Mouse (Mus musculus) liver, embryonic 14.5 days (tissue): Measurements from ENCODE around the gene Meox1. TPM values are rescaled to one million over a fixed set of nuclear protein-coding genes. Genes with fewer than 3 reads are reported as not detected.

ENCODE experiments used
- ATAC-seq: fragments of 200-750 bp; cut with Nextera tagmentation; 2 replicates; pipeline ENCODE4 v1.8.0; 2017; ENCODE audit warnings: moderate number of reproducible peaks, mild to moderate bottlenecking, moderate library complexity; ENCODE audit not compliant: insufficient read depth
- DNase-seq, 3 experiments: peaks; one replicate each; pipeline ENCODE4 v3.0.0-alpha.2; 2012 to 2013; ENCODE audit warnings: low read depth in 3 of 3, low spot score in 3 of 3
- H3K27ac ChIP-seq: fragments of 300-500 bp; sonication (generic); 2 replicates; pipeline ENCODE4 v1.5.1; 2014; ENCODE audit warnings: moderate library complexity, mild to moderate bottlenecking, control low read depth, inconsistent platforms
- H3K27me3 ChIP-seq: fragments of 300-500 bp; sonication (generic); 2 replicates; pipeline ENCODE4 v1.6.1; 2014; ENCODE audit warnings: mild to moderate bottlenecking, low read length, moderate library complexity; ENCODE audit not compliant: control insufficient read depth, insufficient read depth
- H3K36me3 ChIP-seq: fragments of 300-500 bp; sonication (generic); replicated peaks from 2 replicates; pipeline ENCODE4 v1.6.1; 2014; ENCODE audit warnings: low read depth; ENCODE audit not compliant: control insufficient read depth, insufficient read depth
- H3K4me1 ChIP-seq, 2 experiments: fragments of 200-500 bp in 1 of 2; fragments of 300-500 bp in 1 of 2; sonication (generic) in 1 of 2; replicated peaks; 2 replicates each; pipeline ENCODE4 v1.6.1; 2012 to 2014; ENCODE audit warnings: antibody characterized with exemption in 1 of 2, inconsistent platforms in 1 of 2, low read length in 1 of 2; ENCODE audit not compliant: control insufficient read depth in 2 of 2, insufficient read depth in 2 of 2
- H3K4me2 ChIP-seq: fragments of 300-500 bp; sonication (generic); 2 replicates; pipeline ENCODE4 v1.6.1; 2014; ENCODE audit warnings: low read depth, mild to moderate bottlenecking, control low read depth, moderate library complexity
- H3K4me3 ChIP-seq, 2 experiments: fragments of 200-500 bp in 1 of 2; fragments of 300-500 bp in 1 of 2; sonication (generic) in 1 of 2; 2 replicates each; pipeline ENCODE4 v1.5.1; 2012 to 2014; ENCODE audit warnings: low read depth in 2 of 2, low read length in 2 of 2, mild to moderate bottlenecking in 2 of 2, control low read depth in 1 of 2, inconsistent platforms in 1 of 2, moderate library complexity in 1 of 2; ENCODE audit not compliant: insufficient read depth in 1 of 2
- H3K9ac ChIP-seq: fragments of 300-500 bp; sonication (generic); replicated peaks from 2 replicates; pipeline ENCODE4 v1.6.1; 2014; ENCODE audit warnings: mild to moderate bottlenecking, control low read depth, moderate library complexity
- H3K9me3 ChIP-seq: fragments of 300-500 bp; sonication (generic); 2 replicates; pipeline ENCODE4 v1.6.1; 2016; ENCODE audit warnings: low read length, mixed read lengths; ENCODE audit not compliant: control insufficient read depth
- CTCF ChIP-seq: IDR thresholded peaks from 2 replicates; pipeline ENCODE4 v1.5.1; 2016; ENCODE audit warnings: antibody characterized with exemption, low read depth, control low read depth
- EP300 ChIP-seq: IDR thresholded peaks from 2 replicates; pipeline ENCODE4 v1.6.1; 2016; ENCODE audit warnings: antibody characterized with exemption, low read depth
- WGBS: fragments of 180-500 bp; shearing (Covaris S2); extraction: QIAGEN DNeasy Blood & Tissue Kit; methylation state at CpG from one replicate; pipeline ENCODE4 v1.1.7; 2014; ENCODE audit not compliant: insufficient replicate concordance; 5-methylcytosine and 5-hydroxymethylcytosine counted together
- polyA plus RNA-seq, 2 experiments: library from polyadenylated mRNA; depleted of rRNA in 1 of 2; stranded (reverse) in 1 of 2; unstranded in 1 of 2; fragments of >200 nt; fragmentation: Nextera tagmentation in 1 of 2; extraction: Ambion mirVana in 1 of 2; gene quantifications; 2 replicates each; pipeline versions ENCODE4 v1.2.1 to v1.2.3; 2012 to 2014

Meox1 gene
- polyA plus RNA-seq, 2 experiments, result 0.28 to 0.36 TPM

GRCm38 (mm10) chr11:101901309-101901708, 7.1 kb upstream of the Meox1 start:
- no peaks in the 10 kb centered on the region for H3K27me3 ChIP-seq
- DNase-seq (no peak), ATAC-seq (no peak)
- no peak overlapping the region for H3K4me2 ChIP-seq
- no peaks in the 10 kb centered on the region for H3K9me3 ChIP-seq
- H3K4me3 ChIP-seq, result no peak overlapping the region
- no peak for TF ChIP-seq EP300
- TF ChIP-seq CTCF, result no peak
- WGBS, result 23% methylated on average over 8 of the region's 8 CpGs
- H3K36me3 ChIP-seq, result no peaks in the 10 kb centered on the region
- H3K27ac ChIP-seq, result no peak overlapping the region
- H3K4me1 ChIP-seq, result no peaks in the 10 kb centered on the region
- H3K9ac ChIP-seq, result no peak overlapping the region

DNA sequence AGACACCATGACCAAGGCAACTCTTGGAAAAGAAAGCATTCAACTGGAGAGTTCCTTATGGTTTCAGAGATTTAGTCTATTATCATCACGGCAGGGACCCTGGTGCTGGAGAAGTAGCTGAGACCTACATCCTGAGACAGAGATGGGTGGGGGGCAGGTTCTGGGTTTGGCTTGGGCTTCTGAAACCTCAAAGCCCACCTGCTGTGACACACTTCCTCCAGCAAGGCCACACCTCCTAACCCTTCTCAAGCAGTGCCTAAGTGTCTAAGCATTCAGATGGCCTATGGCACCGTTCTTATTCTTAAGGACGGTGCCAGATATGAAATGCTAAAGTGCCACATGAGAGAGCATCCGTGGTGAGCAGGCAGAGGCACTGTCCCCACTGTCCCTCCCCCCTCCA, 4.2 kb upstream of the Meox1 start:
- no peaks in the 10 kb centered on the region for H3K9me3 ChIP-seq
- H3K27me3 ChIP-seq, result peaks cover 2% of the 10 kb centered on the region
- H3K9ac ChIP-seq, result no peak overlapping the region
- WGBS, result 64% methylated on average over 4 of the region's 4 CpGs
- H3K36me3 ChIP-seq, result no peaks in the 10 kb centered on the region
- DNase-seq, result no peak
- H3K4me2 ChIP-seq, result no peak overlapping the region
- H3K27ac ChIP-seq, result no peak overlapping the region
- H3K4me1 ChIP-seq, result no peaks in the 10 kb centered on the region
- TF ChIP-seq CTCF (no peak), EP300 (no peak)
- no peak overlapping the region for H3K4me3 ChIP-seq
- ATAC-seq, result no peak

DNA sequence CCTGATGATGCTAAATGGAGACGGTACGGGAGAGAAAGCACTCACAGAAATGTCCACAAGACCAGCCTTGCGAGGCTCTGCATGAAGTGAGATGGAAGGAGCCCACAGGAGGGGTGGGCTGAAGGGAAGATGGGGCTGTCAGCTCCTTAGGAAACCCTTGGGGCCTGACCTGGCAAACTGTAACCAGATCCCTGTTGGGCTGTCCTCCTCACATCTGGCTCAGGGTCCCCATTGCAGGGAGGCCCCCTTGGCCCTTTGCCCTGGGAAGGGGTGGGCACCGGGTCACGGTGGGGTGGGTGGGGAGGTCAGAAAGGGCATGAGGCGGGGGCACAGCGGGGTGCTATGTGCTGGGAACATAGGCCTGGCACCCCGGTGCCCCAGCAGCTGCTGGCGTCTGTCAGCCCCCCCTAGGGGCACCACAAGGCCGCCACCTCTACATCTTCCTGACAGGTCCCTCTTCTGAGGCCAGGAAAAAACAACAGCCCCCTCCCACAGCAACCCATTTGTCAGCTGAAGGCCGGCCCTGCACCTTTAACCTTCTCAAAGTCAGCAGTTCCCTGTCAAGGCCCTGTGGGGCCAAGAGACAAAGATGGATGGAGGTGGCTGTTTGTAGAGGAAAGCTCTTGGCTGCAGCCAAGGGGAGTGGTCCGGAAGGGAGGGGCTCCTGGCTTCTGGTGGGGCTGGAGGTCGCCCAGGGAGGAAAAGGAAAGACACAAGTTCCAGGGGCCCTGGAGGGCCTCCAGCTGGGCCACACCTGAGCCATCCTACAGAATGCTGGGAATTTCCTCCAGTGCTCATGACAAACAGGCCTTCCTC, 2.6 kb upstream of the Meox1 start:
- ATAC-seq, result no peak
- WGBS, result 26% methylated on average over 13 of the region's 13 CpGs

DNA sequence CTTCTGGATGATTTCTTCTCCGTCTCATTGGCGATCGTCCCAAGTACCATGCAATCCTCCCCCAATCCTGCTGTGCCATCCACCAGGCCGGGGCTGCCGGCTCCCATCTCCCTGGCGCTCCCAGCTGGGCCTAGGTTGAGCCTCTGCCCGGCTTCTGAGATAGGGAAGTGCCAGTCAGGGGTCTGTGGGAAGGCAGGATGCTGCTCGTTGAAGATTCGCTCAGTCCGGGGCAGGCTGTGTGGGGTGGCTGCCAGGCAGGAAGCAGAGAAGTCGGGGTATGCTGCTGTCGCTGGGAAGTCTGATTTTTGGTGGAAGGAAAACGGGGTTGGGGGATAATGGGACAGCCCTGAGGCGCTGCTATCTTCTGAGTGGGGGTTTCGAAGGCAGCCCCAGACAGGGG, 614 bp downstream of the Meox1 start:
- Histone ChIP-seq H3K36me3 (no peaks in the 10 kb centered on the region), H3K4me2 (no peak overlapping the region), H3K4me1 (no peaks in the 10 kb centered on the region), H3K9me3 (no peaks in the 10 kb centered on the region), H3K4me3 (no peak overlapping the region), H3K9ac (no peak overlapping the region), H3K27ac (no peak overlapping the region), H3K27me3 (peaks cover 25% of the 10 kb centered on the region)
- ATAC-seq (no peak), DNase-seq (no peak)
- TF ChIP-seq CTCF (no peak), EP300 (no peak)
- 24% methylated on average over 15 of the region's 15 CpGs for WGBS

More for the DNA sequence above, 2.6 kb upstream of the Meox1 start:
- H3K4me3 ChIP-seq, result no peak overlapping the region
- no peak overlapping the region for H3K27ac ChIP-seq
- no peak for DNase-seq
- H3K9me3 ChIP-seq, result no peaks in the 10 kb centered on the region
- no peaks in the 10 kb centered on the region for H3K4me1 ChIP-seq
- H3K9ac ChIP-seq, result no peak overlapping the region
- no peaks in the 10 kb centered on the region for H3K36me3 ChIP-seq
- TF ChIP-seq CTCF, result no peak
- no peak for TF ChIP-seq EP300
- H3K27me3 ChIP-seq, result peaks cover 9% of the 10 kb centered on the region
- no peak overlapping the region for H3K4me2 ChIP-seq

- DNase-seq (no peak), ATAC-seq (no peak)
- Histone ChIP-seq H3K9ac (no peak overlapping the region), H3K4me3 (no peak overlapping the region), H3K4me1 (no peaks in the 10 kb centered on the region), H3K9me3 (no peaks in the 10 kb centered on the region), H3K36me3 (no peaks in the 10 kb centered on the region), H3K27me3 (peaks cover 25% of the 10 kb centered on the region), H3K4me2 (no peak overlapping the region), H3K27ac (no peak overlapping the region)
- TF ChIP-seq CTCF, result no peak
- no peak for TF ChIP-seq EP300
- 15% methylated on average over 11 of the region's 11 CpGs for WGBS
Measured at GRCm38 (mm10) chr11:101891451-101891850, 2.7 kb downstream of the Meox1 start.
